Mouse (Mus musculus): ENCODE data around the gene Cfb. TPM values are rescaled to one million over a fixed set of nuclear protein-coding genes. Genes with fewer than 3 reads are reported as not detected.
"Not testable (repeated sequence)": the region's sequence is repeated elsewhere in the genome, so short reads cannot be mapped to it uniquely, and the experiment has no call there.

Gene Cfb
- total RNA-seq, 2 experiments from 2014 or later: 2.9 to 6.9 TPM

- DNase-seq (ENCODE audit: low spot score): no peak
Measured at GRCm38 (mm10) chr17:34837464-34838324, 24.6 kb downstream of the Cfb start.

GRCm38 (mm10) chr17:34836856-34837221 is 25.5 kb downstream of the Cfb start, which contains the start of the genes Stk19 and Dxo:
TSS of gene Stk19 (minus strand) at chr17:34836945.
TSS of gene Dxo (plus strand) at chr17:34837019.
- DNase-seq (ENCODE audit: low spot score): peak; percentile 95

GRCm38 (mm10) chr17:34836155-34836855 is 26.0 kb downstream of the Cfb start:
- no peak for DNase-seq (ENCODE audit: low spot score)

- DNase-seq (ENCODE audit: low spot score): not testable (repeated sequence)
Measured at GRCm38 (mm10) chr17:34830776-34831175, 31.5 kb downstream of the Cfb start.

GRCm38 (mm10) chr17:34814818-34815370 is 47.4 kb downstream of the Cfb start:
- DNase-seq (ENCODE audit: low spot score): no peak

GRCm38 (mm10) chr17:34813747-34814146 is 48.6 kb downstream of the Cfb start:
- peak; percentile 13 for DNase-seq (ENCODE audit: low spot score)

- DNase-seq (ENCODE audit: low spot score): no peak
Measured at GRCm38 (mm10) chr17:34811275-34811674, 51.0 kb downstream of the Cfb start.

GRCm38 (mm10) chr17:34810811-34811210 is 51.5 kb downstream of the Cfb start:
- not testable (repeated sequence) for DNase-seq (ENCODE audit: low spot score)

GRCm38 (mm10) chr17:34810411-34810810 is 51.9 kb downstream of the Cfb start:
- DNase-seq (ENCODE audit: low spot score): not testable (repeated sequence)

GRCm38 (mm10) chr17:34808599-34809205 is 53.6 kb downstream of the Cfb start:
- no peak for DNase-seq (ENCODE audit: low spot score)

GRCm38 (mm10) chr17:34807176-34807575 is 55.1 kb downstream of the Cfb start:
- DNase-seq (ENCODE audit: low spot score): no peak

Small RNA genes lying within 50 kb of the gene (microRNA-seq; reads per million reads assigned to microRNA genes)
- gene Mir6970 (not detected), gene Mir6971 (2.4 reads per million), gene Mir6972 (not detected)

Other genes starting within 250 kb of the Cfb start
- 1 to 10 TPM; 1.6 to 3.3 TPM for gene Egfl8, start 246.5 kb downstream of the Cfb start, total RNA-seq (2021)
- 10 to 100 TPM; 36.0 to 38.3 TPM for gene Ppt2, start 234.0 kb downstream of the Cfb start, total RNA-seq (2021)
- under 1 TPM; 0.30 to 0.38 TPM for gene Prrt1, start 233.0 kb downstream of the Cfb start, total RNA-seq (2021)
- 1 to 10 TPM; 5.7 to 6.0 TPM for gene Fkbpl, start 217.8 kb downstream of the Cfb start, total RNA-seq (2021)
- 1 to 10 TPM; 5.9 to 7.9 TPM for gene Atf6b, start 215.4 kb downstream of the Cfb start, total RNA-seq (2021)
- 10 to 100 TPM; 28.3 to 32.8 TPM for gene Tnxb, start 192.0 kb downstream of the Cfb start, total RNA-seq (2021)
- 10 to 100 TPM in 1 of 2 experiments, 1 to 10 TPM in 1; 4.3 to 11.7 TPM for gene C4b, start 118.6 kb downstream of the Cfb start, total RNA-seq (2021)
- under 1 TPM in 1 of 2 experiments, not detected in 1; 0.21 TPM for gene Cyp21a1, start 58.0 kb downstream of the Cfb start, total RNA-seq (2021)
- 1 to 10 TPM; 6.6 to 7.6 TPM for gene Stk19, start 25.6 kb downstream of the Cfb start, total RNA-seq (2021)
- 1 to 10 TPM; 8.3 to 8.8 TPM for gene Dxo, start 25.5 kb downstream of the Cfb start, total RNA-seq (2021)
- gene Skiv2l, start 12.3 kb downstream of the Cfb start, total RNA-seq (2021): 10 to 100 TPM; 20.8 to 21.3 TPM
- gene Nelfe, start 12.1 kb downstream of the Cfb start, total RNA-seq (2021): 10 to 100 TPM in 1 of 2 experiments, 1 to 10 TPM in 1; 9.0 to 12.0 TPM
- 1 to 10 TPM; 5.9 to 6.9 TPM for gene Zbtb12, start 17.0 kb upstream of the Cfb start, total RNA-seq (2021)
- not detected for gene Gm20547, start 19.5 kb upstream of the Cfb start, total RNA-seq (2021)
- gene C2, start 35.7 kb upstream of the Cfb start, total RNA-seq (2021): 1 to 10 TPM; 1.5 to 1.6 TPM
- 10 to 100 TPM; 26.7 to 29.5 TPM for gene Ehmt2, start 36.0 kb upstream of the Cfb start, total RNA-seq (2021)
- gene Slc44a4, start 51.9 kb upstream of the Cfb start, total RNA-seq (2021): not detected
- 10 to 100 TPM in 1 of 2 experiments, 1 to 10 TPM in 1; 9.1 to 10.2 TPM for gene Neu1, start 68.7 kb upstream of the Cfb start, total RNA-seq (2021)
- gene Hspa1b, start 96.7 kb upstream of the Cfb start, total RNA-seq (2021): 10 to 100 TPM; 11.4 to 94.8 TPM
- not detected for gene Gm20481, start 107.4 kb upstream of the Cfb start, total RNA-seq (2021)
- 10 to 100 TPM; 16.6 to 99.8 TPM for gene Hspa1a, start 109.6 kb upstream of the Cfb start, total RNA-seq (2021)
- 10 to 100 TPM; 31.8 to 33.6 TPM for gene Hspa1l, start 110.2 kb upstream of the Cfb start, total RNA-seq (2021)
- 10 to 100 TPM; 14.0 to 17.1 TPM for gene Lsm2, start 119.3 kb upstream of the Cfb start, total RNA-seq (2021)
- 10 to 100 TPM; 38.2 TPM for gene Vars, start 138.5 kb upstream of the Cfb start, total RNA-seq (2021)
- 10 to 100 TPM; 13.2 to 16.8 TPM for gene Vwa7, start 154.1 kb upstream of the Cfb start, total RNA-seq (2021)
- not detected for gene Sapcd1, start 165.5 kb upstream of the Cfb start, total RNA-seq (2021)
- gene Msh5, start 184.2 kb upstream of the Cfb start, total RNA-seq (2021): under 1 TPM in 1 of 2 experiments, not detected in 1; 0.28 TPM
- 10 to 100 TPM in 1 of 2 experiments, 1 to 10 TPM in 1; 7.5 to 11.6 TPM for gene Clic1, start 187.4 kb upstream of the Cfb start, total RNA-seq (2021)
- 1 to 10 TPM; 4.5 to 8.7 TPM for gene Ddah2, start 196.5 kb upstream of the Cfb start, total RNA-seq (2021)
- gene Ly6g6c, start 202.9 kb upstream of the Cfb start, total RNA-seq (2021): not detected
- not detected for gene Mpig6b, start 203.7 kb upstream of the Cfb start, total RNA-seq (2021)
- not detected for gene Ly6g6e, start 214.4 kb upstream of the Cfb start, total RNA-seq (2021)
- gene Ly6g6d, start 215.5 kb upstream of the Cfb start, total RNA-seq (2021): 1 to 10 TPM in 1 of 2 experiments, not detected in 1; 3.0 TPM
- gene Ly6g6f, start 223.1 kb upstream of the Cfb start, total RNA-seq (2021): not detected
- gene Abhd16a, start 226.7 kb upstream of the Cfb start, total RNA-seq (2021): 10 to 100 TPM; 85.3 to 87.7 TPM
- not detected for gene Ly6g5c, start 245.8 kb upstream of the Cfb start, total RNA-seq (2021)

Measured in gastrocnemius, adult 18-20 months (tissue).